Mouse (Mus musculus) right cerebral cortex, adult 2 months (tissue): ENCODE measurements at regions not wholly inside any gene's neighbourhood (a gene's known extent, or its start where the extent isn't known, plus 50 kb on each side); places are given as distances from the start of the nearest gene placed in this dataset.

Source experiments
- DNase-seq, 2 experiments: peaks; one replicate each; pipeline ENCODE4 v3.0.0; 2021 to 2022; ENCODE audit warnings: low spot score in 2 of 2

- DNase-seq = no peak
Measured at GRCm38 (mm10) chr6:75683935-75684334, 813.6 kb downstream of the Gm9008 start.

GRCm38 (mm10) chr6:75644363-75644720, 853.2 kb downstream of the Gm9008 start:
- DNase-seq = no peak

- no peak for DNase-seq
Measured at GRCm38 (mm10) chr6:75643581-75644362, 853.8 kb downstream of the Gm9008 start.

GRCm38 (mm10) chr6:75636050-75636449, 861.5 kb downstream of the Gm9008 start:
- no peak for DNase-seq

GRCm38 (mm10) chr6:75602536-75603279, 894.9 kb downstream of the Gm9008 start:
- peak in 1 of 2 experiments; percentile 2 for DNase-seq

GRCm38 (mm10) chr6:75558431-75558830, 939.2 kb downstream of the Gm9008 start:
- no peak for DNase-seq

GRCm38 (mm10) chr6:75542247-75542700, 955.3 kb downstream of the Gm9008 start:
- no peak for DNase-seq

- DNase-seq = no peak
Measured at GRCm38 (mm10) chr6:75539703-75540102, 957.9 kb downstream of the Gm9008 start.
